9 mouse cellular contexts compared by ENCODE assay signal in the genomic region with DNA sequence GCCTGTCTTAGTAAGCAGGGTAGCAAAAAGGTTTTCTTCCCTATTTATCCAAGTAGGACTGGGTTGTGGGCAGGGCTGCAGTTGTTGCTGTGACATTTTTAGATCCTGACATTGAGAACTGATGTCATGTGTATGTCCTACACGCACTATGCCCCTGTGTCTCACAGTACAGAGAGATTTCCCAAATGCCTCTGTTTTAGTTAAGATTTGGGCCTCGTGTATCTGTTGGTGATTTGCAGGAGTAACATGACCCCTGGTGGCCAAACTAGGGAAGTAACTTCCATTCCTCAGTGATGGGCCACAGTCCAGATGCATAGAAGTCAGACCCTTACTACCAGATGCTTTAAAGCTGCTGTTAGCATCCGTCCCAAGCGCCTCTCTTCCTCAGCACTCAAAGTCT. TPM values are rescaled to one million over a fixed set of nuclear protein-coding genes. Genes with fewer than 3 reads are reported as not detected.
A peak's percentile ranks its signal among the peaks of the same experiment; 100 is the strongest.
DNase-seq lines count a peak whose midpoint lies in the region.
"Had no signal": no experiment of that assay in that cellular context is flagged by ENCODE, and none has a peak within 500 bp of the region (broad histone marks: within the 10 kb centered on the region; RNA-seq: fewer than 3 reads in every experiment).

No protein-coding gene starts in this region.

- peak overlapping the region; percentile 42; the same call in 1 of the 2 replicates for H3K27ac ChIP-seq in heart, embryonic 10.5 days
- H3K27ac ChIP-seq: midbrain, embryonic 12.5 days had no signal

- peaks cover 27% of the 10 kb centered on the region; the same call in 1 of the 2 replicates for H3K27me3 ChIP-seq in heart, embryonic 10.5 days (ENCODE audit: insufficient read depth, poor library complexity, severe bottlenecking)
- no peaks in the 10 kb centered on the region for H3K27me3 ChIP-seq in splenic B cell, adult 2 months (ENCODE audit: control insufficient read depth, insufficient read depth, low read length, poor library complexity, severe bottlenecking)
- H3K27me3 ChIP-seq: midbrain, embryonic 12.5 days had no signal

- H3K9me3 ChIP-seq in heart, embryonic 10.5 days = no peaks in the 10 kb centered on the region
- H3K9me3 ChIP-seq: midbrain, embryonic 12.5 days had no signal

- H3K4me3 ChIP-seq in heart, embryonic 10.5 days = no peak overlapping the region
- H3K4me3 ChIP-seq: midbrain, embryonic 12.5 days had no signal

- H3K4me1 ChIP-seq in heart, embryonic 10.5 days = peaks cover 27% of the 10 kb centered on the region

- 11% methylated on average over 4 of the region's 4 CpGs for WGBS in heart, embryonic 10.5 days

- peak; percentile 78 for DNase-seq in layer of hippocampus, adult 11-12 months (ENCODE audit: low spot score)
- no peak for DNase-seq in layer of hippocampus, postnatal 36 days
- peak; percentile 51 for DNase-seq in Muller cell, postnatal 12 days (ENCODE audit: inconsistent ontology term)
- peak; percentile 89 for DNase-seq in embryo, embryonic 10.5 days (ENCODE audit: low spot score)
- DNase-seq in heart, embryonic 10.5 days (ENCODE audit: low spot score) = no peak
- peak; percentile 65 to 74 for DNase-seq in kidney, postnatal 36 days
- peak; percentile 81 for DNase-seq in lung, postnatal 10 days
- peak; percentile 86 for DNase-seq in splenic B cell, adult 2 months (ENCODE audit: low read depth, low spot score)

- H3K36me3 ChIP-seq in heart, embryonic 10.5 days = no peaks in the 10 kb centered on the region
- peaks cover 5% of the 10 kb centered on the region; the same call in 1 of the 2 replicates for H3K36me3 ChIP-seq in splenic B cell, adult 2 months (ENCODE audit: control insufficient read depth, insufficient read depth, low read length, poor library complexity, severe bottlenecking)
- H3K36me3 ChIP-seq: midbrain, embryonic 12.5 days had no signal

RNA-seq across cellular contexts. Expression of gene Chd4, which starts 11.4 kb away (rescaled TPM):
- 100 to 1,000 TPM; 172 to 173 TPM for total RNA-seq in layer of hippocampus, postnatal 36 days (2021)
- polyA plus RNA-seq in heart, embryonic 10.5 days (2016; fragmentation: Nextera tagmentation; extraction: Ambion mirVana) = 75.0 and 88.6 TPM in 2 replicates

RNA-seq across cellular contexts. Expression of gene Lpar5, which starts 16.7 kb away (rescaled TPM):
- under 1 TPM; 0.53 to 0.75 TPM for total RNA-seq in layer of hippocampus, postnatal 36 days (2021)
- polyA plus RNA-seq in heart, embryonic 10.5 days (2016; fragmentation: Nextera tagmentation; extraction: Ambion mirVana) = 0.37 and 0.38 TPM in 2 replicates

RNA-seq across cellular contexts. Expression of gene Acrbp, which starts 34.9 kb away (rescaled TPM):
- total RNA-seq in layer of hippocampus, postnatal 36 days (2021) = 10 to 100 TPM; 13.4 to 17.8 TPM
- 4.8 and 8.0 TPM in 2 replicates for polyA plus RNA-seq in heart, embryonic 10.5 days (2016; fragmentation: Nextera tagmentation; extraction: Ambion mirVana)

RNA-seq across cellular contexts. Expression of gene Ing4, which starts 44.9 kb away (rescaled TPM):
- 10 to 100 TPM; 56.9 to 65.7 TPM for total RNA-seq in layer of hippocampus, postnatal 36 days (2021)
- 74.4 and 84.5 TPM in 2 replicates for polyA plus RNA-seq in heart, embryonic 10.5 days (2016; fragmentation: Nextera tagmentation; extraction: Ambion mirVana)

RNA-seq across cellular contexts. Expression of gene Nop2, which starts 47.3 kb away (rescaled TPM):
- total RNA-seq in layer of hippocampus, postnatal 36 days (2021) = 10 to 100 TPM; 30.2 to 34.4 TPM
- polyA plus RNA-seq in heart, embryonic 10.5 days (2016; fragmentation: Nextera tagmentation; extraction: Ambion mirVana) = 73.2 and 92.7 TPM in 2 replicates

Comparison
In these comparisons a context has a peak if more than half of its experiments do, and no peak if none do; other contexts are left out.
1. DNase-seq: peak in layer of hippocampus, adult 11-12 months (single experiment), Muller cell, postnatal 12 days (single experiment), embryo, embryonic 10.5 days (single experiment), kidney, postnatal 36 days (2 of 2), lung, postnatal 10 days (single experiment) and splenic B cell, adult 2 months (single experiment); none in layer of hippocampus, postnatal 36 days (0 of 2) and heart, embryonic 10.5 days (single experiment).